Mouse (Mus musculus) adrenal gland, postnatal 4 days (tissue): ENCODE results near the gene Gna12. TPM values are rescaled to one million over a fixed set of nuclear protein-coding genes. Genes with fewer than 3 reads are reported as not detected.

Experiments used
- DNase-seq, 2 experiments: peaks; one replicate each; pipeline ENCODE4 v3.0.0; 2021 to 2022; ENCODE audit warnings: low spot score in 2 of 2, mixed read lengths in 2 of 2
- long read RNA-seq, 2 experiments: library from polyadenylated mRNA; stranded (forward); transcript quantifications; one replicate each; pipeline ENCODE4 v2.0.0; 2021
- total RNA-seq, 2 experiments: library from RNA; stranded (reverse); gene quantifications; 2 replicates each; pipeline ENCODE4 v1.2.3; 2021

Gene Gna12
- 100 to 1,000 TPM; 134 TPM for total RNA-seq
- long read RNA-seq, experiment 1, transcript Gna12-201 (4 exons, 3,416 nt), result major isoform, 163 of 192 reads
- long read RNA-seq, experiment 1, partial matches to known transcripts, result 5 of 192 reads
- long read RNA-seq, experiment 1, other reads (novel, unspliced or antisense), result 24 of 192 reads
- long read RNA-seq, experiment 2, transcript Gna12-201 (4 exons, 3,416 nt), result major isoform, 121 of 208 reads
- long read RNA-seq, experiment 2, partial matches to known transcripts, result 14 of 208 reads
- long read RNA-seq, experiment 2, other reads (novel, unspliced or antisense), result 73 of 208 reads

DNA sequence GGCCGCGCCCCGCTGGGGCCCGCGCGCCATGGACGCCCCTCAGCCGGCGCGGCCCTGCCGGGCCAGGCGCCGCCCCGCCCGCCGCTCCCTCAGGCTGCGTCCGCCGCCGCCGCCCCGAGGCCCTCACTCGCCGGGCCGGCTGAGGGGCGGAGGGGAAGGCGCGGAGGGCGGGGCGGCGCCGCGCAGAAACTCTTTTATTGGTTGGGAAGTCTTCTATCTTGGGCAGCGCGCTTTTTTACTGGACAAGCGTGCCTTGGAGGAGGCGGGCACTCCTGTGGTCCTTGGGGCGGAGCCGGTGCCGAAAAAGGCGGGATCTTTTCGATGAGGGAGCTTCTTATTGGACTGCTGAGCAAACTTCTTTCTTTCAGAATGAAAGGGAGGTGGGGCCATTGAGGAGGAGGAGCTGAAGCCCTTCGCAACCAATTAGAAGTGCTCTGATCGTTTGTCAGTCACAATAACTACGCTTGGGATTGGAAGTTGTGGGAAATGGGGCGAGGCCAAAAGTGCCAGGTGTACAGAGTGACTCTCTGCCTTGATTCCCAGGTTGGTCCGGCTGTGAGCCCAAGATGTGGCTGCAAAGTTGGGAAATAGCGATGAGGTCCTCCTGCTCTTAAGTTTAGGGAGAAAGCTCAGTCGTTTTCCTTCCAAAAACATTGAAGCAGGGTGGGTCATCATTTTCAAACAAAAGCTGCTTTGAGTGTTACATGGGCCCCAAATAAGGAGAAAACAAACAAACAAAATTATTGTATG is at the start of gene Gna12:
TSS of gene Gna12 (minus strand) at position 118 of the 750 bp plus-strand sequence.
- peak; percentile 78 to 91 for DNase-seq

DNA sequence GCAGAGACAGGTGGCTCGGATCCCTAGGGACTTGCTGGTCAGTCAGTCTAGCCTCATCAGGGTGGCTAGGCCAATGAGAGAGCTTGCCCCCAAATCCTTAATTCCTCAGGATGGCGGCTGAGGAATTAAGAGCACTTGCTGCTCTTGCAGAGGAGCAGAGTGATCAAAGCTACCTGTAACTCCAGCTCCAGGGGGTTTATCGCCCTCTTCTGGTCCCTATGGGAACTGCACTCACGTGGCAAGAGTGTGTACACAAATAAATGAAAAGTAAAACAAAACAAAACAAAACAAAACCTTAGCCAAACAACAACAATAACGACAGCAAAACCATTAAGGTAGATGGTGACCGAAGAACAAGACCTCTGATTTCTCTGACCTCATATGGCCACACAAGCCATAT is 48.4 kb upstream of the Gna12 start:
- DNase-seq, result no peak

DNA sequence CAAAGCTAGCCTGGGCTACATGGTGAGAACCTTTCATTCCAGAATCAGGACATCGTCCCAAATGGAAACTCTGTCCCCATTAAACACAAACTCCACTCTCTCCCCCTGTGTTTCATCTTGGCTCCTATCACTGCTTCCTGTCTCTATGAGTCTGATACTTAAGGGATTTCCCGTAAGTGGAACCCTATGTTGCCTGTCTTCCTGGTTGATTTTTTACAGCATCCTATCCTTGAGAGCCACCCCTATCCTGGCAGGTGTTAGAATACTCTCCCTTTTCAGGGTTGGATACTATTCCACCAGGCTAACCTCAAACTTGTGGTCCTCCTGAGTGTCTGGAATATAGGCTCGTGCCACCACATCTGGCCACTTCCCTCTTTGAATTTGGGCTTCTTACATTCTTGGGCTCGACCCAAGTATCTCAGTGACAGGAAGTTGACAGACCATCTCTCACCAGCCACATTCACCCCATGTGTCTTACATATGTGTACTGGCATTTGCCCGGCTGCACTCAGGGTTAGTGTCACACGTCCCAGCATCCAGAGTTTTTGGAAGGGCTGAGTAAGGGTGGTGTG is 43.6 kb upstream of the Gna12 start:
- DNase-seq, result no peak

DNA sequence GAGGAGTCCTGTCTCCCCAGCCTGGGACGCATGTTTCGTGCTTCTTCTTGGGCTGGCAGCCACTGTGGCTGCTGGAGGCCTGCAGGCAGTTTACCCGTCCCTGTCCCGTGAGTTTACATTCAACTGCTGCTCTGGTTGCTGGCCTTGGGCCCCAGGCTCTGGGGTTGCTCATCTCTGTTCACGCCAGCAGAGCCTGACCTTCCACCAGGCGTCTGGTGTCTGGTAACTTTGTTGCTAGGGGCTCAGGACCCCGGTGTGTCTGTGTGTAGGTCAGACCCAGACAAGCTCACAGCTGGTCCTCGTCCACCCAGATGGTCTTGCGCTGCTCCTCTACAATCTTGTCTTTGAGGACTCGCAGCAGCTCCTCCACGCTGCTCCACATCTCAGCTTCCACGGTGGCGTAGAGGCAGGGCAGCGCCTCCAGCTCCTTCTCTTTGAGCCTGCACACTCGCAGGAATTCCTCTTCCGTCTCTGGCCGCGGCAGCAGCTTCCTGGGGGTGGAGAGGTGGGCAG is 42.9 kb upstream of the Gna12 start:
- no peak for DNase-seq

DNA sequence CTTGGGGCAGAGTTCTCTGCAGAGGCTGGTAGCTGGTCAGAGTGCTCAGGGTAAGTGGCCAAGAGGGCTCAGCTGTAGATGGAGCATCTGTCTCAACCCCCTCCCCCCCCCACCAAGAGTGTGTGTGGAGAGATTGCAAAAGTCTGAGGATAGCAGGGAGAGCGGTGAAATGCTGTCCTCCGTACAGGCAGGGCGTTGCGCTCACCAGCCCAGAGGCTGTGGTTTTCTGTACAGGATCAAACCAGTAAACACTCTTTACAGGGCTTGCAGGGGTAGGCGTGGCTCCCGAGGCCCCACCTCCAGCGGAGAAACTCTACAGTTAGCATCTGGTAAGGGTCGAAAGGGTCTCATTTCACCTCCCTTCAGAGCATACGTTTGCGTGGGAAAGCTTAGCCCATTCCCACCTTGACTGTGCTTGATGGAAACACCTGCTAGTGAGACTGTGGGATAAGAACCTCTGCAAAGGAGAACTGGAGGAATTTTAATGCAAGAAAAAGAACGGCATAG is 42.4 kb upstream of the Gna12 start:
- no peak for DNase-seq

DNA sequence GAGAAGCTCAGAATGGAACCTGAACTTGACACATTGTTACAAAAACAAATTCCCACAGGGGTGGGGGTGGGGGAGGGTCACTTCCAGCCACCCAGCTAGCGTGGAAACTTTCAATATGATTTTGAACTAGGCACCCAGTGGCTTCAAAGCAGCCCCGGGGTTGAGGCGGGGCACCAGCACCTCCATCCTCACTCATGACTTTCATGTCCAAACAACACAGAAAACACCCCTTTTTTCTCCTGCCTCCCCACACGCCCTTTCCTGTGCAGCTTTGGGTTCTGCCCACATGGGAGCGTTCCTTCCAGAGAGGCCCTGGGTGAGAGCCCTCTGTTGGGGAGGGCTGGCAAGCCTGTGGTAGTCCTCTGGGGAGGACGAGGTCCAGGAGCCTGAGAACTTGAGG is 41.0 kb upstream of the Gna12 start:
- no peak for DNase-seq

DNA sequence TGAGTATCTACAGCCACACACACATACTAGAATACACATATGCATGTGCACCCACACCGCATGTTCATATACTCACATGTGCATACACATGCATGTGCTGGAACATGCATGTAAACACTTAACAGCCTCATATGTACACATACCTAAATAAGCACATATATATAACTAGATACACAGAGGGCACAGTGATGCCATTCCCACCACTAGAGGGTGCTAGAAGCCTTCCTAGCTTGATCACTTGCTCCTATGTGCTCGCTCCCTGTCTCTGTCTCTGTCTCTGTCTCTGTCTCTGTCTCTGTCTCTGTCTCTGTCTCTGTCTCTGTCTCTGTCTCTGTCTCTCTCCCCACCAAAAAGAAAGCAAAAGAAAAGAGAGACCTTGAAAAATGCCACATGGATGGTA is 38.8 kb upstream of the Gna12 start:
- DNase-seq, result no peak

DNA sequence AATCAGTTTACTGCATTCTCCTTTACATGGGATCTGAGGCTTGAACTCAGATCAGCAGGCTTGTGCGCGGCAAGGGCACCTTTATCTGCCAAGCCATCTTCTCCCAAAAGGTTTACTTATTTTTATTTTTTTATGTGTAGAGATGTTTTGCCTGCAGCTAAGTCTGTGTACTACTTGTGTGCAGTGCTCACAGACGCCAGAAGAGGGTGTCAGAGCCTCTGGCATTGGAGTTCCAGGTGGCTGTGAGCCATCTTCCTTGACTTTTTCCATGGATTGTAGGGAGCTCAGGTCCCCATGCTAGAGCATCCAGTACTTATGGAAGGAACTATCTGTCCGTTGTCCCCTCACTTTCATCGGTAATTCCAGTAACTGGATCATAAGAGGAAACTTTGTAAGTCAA is 29.5 kb upstream of the Gna12 start:
- DNase-seq, result no peak

DNA sequence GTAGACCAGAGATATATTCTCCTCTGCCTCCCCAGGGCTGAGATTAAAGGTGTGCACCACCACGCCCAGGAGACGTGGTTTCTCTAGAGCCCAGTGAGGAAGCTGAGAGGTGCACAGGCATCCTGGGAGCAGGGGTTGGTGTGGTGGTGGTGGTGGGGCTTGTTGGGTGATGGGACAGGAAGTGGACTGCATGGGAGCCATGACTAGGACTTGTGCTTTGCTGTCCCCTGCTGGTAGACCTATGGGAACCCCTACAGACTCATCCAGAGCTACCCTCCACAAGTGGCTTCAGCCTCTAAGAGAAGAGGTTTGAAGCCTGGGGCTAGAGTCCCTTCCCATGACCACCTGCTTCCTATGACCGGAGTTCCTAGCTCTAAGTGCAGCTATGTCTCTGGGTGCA is 28.1 kb upstream of the Gna12 start:
- no peak for DNase-seq

DNA sequence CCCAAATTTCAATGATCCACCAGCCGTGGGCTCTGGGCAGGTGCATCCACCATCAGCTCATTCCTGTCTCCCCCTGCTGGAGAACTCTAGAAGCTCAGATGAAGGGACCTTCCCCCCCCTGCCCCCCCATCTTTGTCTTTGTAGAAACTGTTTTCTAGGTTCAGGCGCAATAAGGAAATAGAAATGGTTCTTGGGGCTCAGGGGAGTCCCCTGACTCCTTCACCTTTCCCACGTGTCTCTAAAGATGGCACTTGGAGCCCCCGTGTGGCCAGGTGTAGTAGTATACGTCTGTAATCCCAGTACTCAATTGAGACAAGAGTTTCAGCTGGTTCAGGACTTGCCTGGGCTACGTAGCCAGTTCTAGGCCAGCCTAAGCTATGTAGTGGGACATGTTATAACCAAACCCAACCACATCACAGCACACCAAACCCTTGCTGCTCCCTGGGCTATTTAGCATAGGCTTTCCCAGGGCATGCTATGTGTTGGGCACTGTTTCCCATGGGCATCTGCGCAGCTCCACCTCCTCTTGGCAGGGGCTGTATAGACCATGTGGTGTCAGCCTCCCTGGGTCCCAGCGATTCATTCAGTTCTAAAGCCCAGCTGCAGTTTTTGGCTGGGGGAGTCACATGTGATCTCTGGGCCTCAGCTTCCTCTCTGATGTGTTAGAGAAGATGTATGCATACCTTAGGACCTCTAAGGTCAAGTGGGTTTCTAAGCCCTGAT is 27.4 kb upstream of the Gna12 start:
- DNase-seq, result no peak

DNA sequence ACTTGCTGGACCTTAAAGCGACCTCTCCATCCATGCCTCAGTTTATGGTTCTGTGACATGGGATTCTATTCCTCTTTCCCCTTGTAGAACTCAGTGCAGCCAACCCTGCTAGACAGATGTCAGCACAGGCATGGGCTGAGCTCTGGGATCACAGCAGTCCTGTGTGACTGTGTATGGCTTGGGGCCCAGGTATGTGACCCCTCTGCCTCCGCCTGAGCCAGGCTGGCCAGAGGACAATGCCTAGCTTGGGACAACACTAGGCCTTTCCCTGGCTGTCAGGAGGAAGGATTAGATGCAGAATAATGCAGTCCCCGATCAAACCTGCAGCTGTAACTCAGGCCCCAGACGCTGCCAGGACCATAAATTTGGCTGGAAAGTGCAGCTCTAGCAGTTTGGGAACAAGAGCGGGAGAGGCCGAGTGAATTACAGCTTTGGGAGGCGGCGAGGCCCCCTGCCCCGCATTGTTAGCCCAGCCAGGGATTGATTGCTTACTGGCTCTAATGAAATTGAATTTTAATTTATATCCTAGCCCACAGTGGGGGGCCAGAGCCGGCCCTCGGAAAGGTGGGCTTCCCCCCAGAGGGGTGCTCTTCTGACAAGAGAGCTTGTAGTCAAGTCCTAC is 25.8 kb upstream of the Gna12 start:
- DNase-seq, result no peak

DNA sequence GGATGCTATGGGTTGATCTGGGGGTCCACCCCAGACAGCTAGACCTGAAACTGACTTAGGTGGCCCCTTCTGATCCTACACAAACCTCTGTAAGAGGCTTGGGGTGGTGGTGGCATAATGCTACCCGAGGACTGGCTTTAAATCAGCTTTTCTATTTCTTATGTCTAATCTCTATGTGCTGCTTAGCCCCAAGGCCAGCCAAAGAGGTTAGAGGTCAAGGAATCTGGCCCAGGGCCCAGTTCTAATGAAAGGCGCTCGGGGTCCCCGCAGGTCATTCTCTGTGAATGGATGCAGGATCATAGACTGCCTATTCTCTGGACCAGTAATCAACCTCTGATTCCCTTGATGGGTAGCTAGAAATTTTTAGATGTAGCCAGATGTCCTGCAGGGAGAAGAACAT is 24.5 kb upstream of the Gna12 start:
- DNase-seq, result no peak

DNA sequence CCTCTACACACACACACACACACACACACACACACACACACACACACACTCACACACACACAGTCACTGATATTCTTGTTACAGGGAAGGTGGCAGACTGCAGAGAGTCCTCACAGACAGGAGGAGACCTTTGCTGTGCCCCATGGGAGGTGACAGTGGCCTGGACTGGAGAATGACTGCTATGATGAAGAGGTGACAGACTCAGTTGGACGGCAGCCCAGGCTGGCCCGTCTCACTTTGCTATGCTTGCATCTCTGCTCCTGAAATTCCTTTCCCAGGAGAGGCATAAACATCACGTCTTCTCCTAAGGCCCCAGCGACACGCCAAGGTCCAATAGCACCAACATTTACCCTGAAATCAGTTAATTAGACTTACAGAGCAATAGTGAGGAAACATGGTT is 23.5 kb upstream of the Gna12 start:
- DNase-seq, result no peak

DNA sequence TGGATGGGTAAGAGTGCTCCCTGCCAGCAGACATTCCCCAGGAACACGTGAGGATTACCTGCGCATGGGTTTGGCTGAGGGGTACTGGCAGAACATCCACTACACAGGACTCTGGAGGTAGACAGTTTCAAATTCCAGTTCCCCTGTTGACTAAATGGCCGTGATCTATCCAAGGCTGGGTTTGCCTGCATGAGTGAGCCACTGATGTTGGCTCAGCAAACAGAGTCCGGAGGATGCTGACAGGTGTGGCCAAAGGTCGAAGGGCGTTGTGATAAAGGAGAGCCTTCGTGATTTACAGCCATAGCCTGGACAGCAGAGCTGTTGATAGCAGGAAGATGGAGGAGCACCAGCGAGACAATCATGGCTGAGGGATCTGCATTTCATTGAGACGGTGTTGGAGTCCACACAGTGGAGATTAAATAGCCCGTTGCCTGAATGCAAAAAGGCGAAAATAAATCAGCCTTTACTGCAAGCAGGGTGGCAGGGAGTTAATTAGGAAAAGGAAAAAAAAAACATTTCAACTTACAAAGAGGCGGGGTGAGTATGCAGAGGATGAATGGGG is 22.3 kb upstream of the Gna12 start:
- DNase-seq, result no peak

DNA sequence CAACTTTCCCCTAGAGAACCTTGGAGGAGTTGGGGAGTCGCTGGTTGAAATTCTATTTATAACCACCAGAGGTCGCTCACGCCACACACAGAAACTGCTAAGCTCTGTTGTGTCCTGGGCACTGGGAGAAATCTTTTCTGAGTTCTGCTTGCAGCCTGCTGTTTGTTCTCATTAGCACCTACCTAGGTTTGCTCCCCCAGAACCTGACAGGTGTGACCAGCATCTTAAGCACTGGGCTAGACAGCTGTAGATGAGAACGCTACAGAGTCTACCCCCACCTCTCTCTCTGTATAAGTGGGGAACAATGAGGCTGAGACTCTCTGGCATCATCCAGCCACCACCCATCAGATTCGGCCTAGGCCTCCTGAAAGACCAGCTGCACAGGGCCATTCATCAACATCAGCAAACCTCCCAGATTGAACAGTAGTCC is 17.1 kb upstream of the Gna12 start:
- DNase-seq, result no peak

DNA sequence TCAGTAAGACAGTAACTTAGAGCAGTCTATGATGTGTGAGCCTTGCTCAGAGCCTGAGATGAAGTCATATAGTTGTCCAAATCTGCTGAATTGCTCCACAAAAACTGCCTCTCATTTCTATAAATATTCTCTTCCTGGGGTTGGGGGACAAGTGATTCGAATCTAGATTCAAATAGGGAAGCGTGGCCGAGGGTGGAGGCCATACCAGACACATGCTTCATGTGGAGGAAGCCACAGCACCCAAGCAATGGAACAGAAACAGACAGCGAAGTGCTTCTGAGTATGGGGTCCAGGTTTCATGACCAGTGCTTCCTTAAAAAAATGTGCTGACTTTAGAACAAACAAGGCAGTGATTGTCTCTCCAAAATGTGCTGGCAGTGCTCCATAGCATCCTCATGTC is 11.7 kb upstream of the Gna12 start:
- DNase-seq, result no peak

DNA sequence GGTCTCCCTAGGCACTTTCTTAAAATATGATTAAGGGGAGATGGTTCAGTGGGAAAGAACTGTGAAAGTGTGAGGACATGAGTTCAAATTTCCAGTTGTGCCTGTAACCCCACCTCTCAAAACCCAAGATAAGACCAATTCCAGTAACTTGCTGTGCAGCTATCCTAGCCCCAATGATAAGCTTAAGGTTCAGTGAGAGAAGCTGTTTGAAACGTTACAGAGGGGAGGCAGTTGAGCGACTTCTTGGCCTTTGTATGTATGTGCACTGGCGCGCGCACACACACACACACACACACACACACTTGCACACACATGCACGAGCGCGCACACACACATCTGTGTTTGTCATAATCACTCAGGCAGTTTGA is 817 bp upstream of the Gna12 start:
- DNase-seq, result no peak

DNA sequence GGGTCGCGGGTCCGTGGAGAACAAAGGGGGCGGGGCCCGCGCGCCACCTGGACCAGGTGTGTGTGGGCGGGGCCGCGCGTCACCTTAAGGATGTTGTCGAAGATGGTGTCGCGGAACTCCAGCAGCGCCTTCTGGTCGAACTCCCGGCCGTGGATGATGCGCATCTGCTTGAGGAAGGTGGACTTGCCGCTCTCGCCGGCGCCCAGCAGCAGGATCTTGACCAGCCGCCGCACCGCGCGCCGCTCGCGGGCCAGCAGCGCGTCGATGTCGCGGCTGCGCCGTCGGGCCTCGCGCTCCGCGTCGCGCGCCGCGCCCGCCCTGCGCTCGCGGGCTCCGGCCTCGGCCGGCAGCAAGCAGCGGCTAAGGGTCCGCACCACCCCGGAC is 328 bp downstream of the Gna12 start:
- no peak for DNase-seq

DNA sequence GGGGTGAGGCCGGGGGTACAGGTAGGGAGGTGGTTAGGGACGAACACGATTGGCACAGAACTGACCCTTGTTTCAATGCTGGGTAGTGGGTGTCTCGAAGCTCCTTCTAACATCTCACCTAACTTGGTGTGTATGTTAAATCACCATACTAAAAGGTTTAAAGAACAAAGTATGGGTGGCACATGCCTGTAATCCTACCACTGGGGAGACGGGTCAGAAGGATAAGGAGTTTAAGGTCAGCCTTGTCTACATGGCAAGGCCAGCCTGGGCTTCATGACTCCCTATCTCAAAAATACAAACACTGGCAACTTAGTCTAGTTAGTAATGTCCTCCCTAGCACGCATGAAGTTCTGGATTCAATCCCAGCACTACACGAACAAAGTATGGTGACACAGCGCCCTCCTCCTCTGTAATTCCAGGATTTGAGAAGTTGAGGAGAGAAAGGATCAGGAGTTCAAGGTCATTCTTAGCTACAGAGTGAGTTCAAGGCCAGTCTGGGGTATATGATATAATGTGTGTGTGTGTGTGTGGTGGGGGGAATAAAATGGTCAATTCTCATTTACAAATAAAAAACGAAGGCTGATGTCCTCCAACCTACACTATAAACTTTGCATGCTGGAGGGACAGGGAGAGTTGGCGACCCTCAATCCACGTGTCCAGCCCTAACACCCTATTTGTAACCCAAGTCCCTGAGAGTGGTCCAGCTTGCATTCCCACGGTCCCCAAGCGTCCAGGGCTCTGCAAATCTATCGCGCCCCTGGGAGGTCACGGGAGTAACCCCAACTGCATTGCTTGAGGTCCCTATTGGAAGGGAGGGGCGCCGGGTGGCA is 935 bp downstream of the Gna12 start:
- DNase-seq, result no peak

DNA sequence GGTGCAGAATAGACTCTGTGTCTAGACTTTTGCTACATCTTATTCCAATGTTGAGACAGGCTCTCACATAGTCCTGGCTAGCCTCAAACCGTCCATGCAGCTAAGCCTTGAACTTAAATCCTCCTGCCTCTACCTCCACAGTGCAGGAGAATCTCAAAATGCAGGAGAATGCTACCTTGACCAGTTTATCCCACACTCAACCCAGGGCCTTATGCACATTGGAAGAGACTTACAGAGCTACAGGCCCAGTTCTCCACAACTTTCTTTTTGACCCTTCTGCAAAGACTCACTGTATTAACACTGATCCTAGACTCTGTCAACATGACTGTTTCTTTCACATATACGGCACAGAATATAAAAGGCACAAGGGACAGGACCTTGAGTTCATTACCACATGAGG is 1.9 kb downstream of the Gna12 start:
- DNase-seq, result no peak
